Mouse (Mus musculus) telencephalon, adult 2 months (tissue): Measurements from ENCODE around the gene Plekhn1.

Experiments used
- DNase-seq: peaks from one replicate; pipeline ENCODE4 v3.0.0-alpha.2; 2011; ENCODE audit warnings: low read depth, low spot score

The Plekhn1 gene

DNA sequence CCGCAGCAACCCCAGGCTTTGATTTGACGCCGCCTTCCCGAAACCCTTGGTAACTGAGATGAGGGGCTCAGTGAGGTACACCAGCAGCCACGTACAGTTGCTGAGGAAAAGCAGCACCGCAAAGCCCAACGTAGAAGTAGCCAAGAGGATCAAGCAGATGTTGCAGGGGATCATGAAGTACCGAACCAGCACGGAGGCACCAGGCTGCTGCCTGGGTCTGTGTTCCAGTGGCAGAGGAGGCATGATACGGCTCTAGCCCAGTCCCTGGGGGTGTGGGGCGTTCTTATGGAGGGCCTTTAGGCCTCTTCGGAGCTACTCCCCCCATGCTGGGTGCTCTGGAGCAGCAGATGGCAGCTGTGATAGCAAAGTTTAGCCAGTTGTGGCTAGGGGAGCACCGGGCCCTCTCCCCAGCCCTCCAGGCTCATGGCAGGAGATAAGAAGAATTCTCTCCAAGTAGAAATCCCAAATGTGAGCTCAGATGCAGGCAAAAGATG lies 49.2 kb downstream of the Plekhn1 start:
- DNase-seq, result no peak

DNA sequence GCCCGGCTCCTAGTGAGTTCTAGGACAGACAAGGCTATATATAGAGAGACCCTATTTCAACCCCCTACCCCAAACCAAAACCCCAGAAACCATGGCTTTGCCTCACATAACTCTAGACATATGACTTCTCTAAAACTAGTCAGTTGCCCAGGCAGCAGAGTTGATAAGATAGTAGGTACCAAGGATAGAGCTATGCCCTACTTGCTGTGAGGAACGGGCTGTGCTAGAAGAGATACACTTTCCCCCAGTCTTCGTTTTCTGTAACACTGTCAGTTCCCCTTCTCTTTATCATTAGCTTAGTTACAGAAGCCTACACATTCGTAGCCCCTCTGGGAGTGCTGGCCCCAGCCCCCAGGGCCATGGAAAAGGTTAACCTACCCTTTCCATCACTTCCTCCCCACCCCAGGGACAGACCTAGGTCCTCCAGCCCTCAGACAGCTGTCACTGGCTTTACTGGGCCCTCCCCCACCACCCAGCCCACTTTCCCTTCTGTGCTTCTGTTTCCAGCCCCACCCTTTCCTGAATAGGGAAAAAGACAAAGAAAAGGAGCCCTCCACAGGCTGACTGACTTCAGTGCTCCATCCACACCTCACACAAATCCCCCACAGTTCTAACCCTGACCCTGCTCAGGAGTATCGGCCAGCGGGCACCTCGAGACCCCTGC lies 50.2 kb downstream of the Plekhn1 start:
- DNase-seq, result no peak

DNA sequence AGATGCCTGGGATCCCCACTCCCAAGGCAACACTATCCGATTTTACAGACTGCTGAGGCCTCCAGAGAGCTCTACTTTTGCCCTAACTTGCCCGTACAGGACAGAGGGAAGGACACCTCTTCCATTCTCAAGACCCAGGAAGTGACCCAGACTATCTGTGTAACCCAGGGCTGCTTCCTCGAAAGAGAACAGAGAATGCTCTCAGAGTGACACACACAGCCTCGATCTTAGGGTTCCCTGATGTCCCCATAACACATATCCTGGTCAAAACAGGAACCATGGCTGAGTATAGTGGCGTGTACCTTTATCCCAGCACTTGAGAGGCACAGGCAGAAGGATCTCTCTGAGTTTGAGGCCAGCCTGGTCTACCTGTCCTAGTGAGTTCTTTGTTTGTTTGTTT lies 50.9 kb downstream of the Plekhn1 start:
- DNase-seq, result no peak

DNA sequence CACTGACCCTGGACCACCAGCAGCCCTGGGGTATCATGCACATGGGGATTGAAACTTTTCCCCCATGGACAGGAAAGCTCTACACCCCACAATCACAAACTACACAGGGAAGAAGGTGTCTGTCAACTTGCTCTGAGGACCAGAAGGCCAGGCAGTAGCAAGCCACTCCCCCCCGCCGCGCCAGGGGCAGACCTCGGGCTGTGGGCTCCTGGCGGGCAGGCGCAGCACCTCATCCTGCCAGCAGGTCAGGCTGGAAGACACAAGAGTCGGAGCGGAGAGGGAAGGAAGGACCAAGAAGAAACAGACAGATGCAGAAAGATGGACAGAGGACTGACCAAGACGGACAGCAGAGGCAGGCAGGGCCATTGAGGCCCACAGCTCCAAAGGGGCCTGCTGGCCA lies 57.0 kb downstream of the Plekhn1 start:
- no peak for DNase-seq

GRCm38 (mm10) chr4:156171828-156172227 lies 62.8 kb downstream of the Plekhn1 start:
- no peak for DNase-seq
